Mouse (Mus musculus): Measurements from ENCODE around the gene Coa6. TPM values are rescaled to one million over a fixed set of nuclear protein-coding genes. Genes with fewer than 3 reads are reported as not detected.

The Coa6 gene
- total RNA-seq (2023) = 13.4 TPM

DNA sequence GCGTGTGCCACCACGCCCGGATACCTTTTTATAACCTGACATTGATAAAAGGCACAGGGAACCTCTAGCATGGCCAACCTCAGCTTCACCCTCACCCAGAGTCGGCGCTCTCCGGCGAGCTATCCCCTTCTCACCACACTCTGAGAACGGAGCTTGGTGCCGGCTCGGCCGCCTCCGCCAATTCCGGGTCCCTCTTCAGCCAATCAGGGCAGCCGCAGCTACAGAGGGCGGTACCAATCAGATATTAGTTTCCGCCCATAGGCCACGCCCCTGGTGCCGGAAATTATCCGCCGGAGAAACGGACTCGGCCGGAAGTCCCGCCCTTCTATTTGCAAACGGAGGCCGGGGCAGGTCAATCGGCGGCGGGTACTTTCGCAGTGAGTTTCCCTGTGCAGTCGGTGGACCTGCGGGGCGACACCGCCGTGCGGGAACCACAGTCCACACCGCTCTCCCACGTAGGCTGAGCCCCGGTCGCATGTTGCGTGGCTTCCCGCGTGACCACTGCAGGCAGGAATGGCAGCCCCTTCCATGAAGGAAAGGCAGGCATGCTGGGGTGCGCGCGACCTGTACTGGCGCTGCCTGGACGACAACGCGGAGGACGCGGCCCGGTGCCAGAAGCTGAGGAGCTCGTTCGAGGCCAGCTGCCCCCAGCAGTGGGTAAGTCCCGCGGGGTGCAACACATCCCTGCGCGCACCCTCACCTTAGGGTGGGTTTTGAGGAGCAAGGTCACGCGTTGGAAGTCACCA is at the start of gene Coa6:
Coa6 (plus strand) TSS at position 342 of the 746 bp plus-strand sequence.

DNA sequence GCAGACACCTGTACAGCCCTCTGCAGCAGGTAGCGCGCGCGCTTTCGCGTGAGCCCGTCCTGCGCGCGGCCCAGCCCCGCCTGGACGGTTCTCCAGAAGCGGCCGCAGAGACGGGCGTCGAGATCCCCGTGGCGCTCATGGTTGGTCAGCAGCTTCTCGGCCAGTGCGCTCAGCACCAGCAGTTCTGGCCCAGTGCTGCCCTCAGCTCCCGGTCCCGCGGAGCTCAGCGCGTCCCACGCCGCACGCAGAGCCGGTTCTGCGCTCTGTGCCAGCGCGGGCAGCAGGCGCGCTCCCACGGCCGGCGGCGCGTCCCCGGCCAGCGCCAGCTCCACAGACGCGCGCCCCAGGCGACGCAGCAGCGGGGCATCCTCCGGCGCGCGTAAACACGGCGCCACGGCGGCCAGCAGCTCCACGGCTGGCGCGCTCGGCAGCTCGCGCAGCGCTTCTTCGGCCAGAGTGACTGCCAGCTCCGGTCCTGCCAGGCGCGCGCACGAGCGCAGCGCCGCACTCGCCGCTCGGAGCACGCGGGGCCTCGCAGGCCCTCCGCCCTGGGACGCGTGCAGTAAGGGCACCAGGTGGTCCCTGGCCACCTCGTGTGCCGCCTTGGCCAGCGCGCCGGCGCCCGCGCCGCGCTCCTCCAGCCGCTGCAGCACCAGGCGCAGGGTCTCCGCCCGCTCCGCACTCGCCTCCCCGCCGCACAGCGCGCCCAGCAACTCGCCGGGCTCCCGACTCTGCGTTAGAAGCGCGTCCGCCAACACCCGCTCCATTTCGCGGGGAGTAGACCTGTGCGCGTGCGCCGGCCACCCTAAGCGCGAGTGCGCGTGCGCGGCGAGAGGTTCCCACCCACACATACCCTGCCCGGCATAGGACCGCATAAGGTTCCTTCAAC is 52.2 kb downstream of the Coa6 start, which contains the start of gene Tarbp1:
Tarbp1 (minus strand) TSS at position 767 of the 889 bp plus-strand sequence.

Other genes with a start within 250 kb of the Coa6 start
- gene Slc35f3, start 124.0 kb upstream of the Coa6 start, total RNA-seq (2023) = not detected
- gene Tarbp1, start 52.5 kb downstream of the Coa6 start, total RNA-seq (2023) = 13.5 TPM
- gene Irf2bp2, start 171.5 kb downstream of the Coa6 start, total RNA-seq (2023) = 120 TPM

Measured in CD4-positive naive resting alpha-beta T cell, adult 57 days (primary cell).